Mouse (Mus musculus): ENCODE measurements at regions not wholly inside any gene's neighbourhood (a gene's known extent, or its start where the extent isn't known, plus 50 kb on each side); places are given as distances from the start of the nearest gene placed in this dataset.

- DNase-seq (ENCODE audit: extremely low read depth, low read depth): no peak
Observed at GRCm38 (mm10) chr16:18683556-18683955, 53.8 kb upstream of the Sept5 start.

- no peak for DNase-seq (ENCODE audit: extremely low read depth, low read depth)
Observed at GRCm38 (mm10) chr16:18686044-18686761, 56.4 kb upstream of the Sept5 start.

GRCm38 (mm10) chr16:18686916-18687315, 57.2 kb upstream of the Sept5 start:
- DNase-seq (ENCODE audit: extremely low read depth, low read depth): peak; percentile 13

- peak; percentile 28 for DNase-seq (ENCODE audit: extremely low read depth, low read depth)
Observed at GRCm38 (mm10) chr16:18687367-18687766, 57.6 kb upstream of the Sept5 start.

- DNase-seq (ENCODE audit: extremely low read depth, low read depth): no peak
Observed at GRCm38 (mm10) chr16:18695596-18695995, 65.8 kb upstream of the Sept5 start.

GRCm38 (mm10) chr16:18696074-18696819, 66.5 kb upstream of the Sept5 start:
- peak; percentile 24 for DNase-seq (ENCODE audit: extremely low read depth, low read depth)

- no peak for DNase-seq (ENCODE audit: extremely low read depth, low read depth)
Observed at GRCm38 (mm10) chr16:18696820-18697168, 67.0 kb upstream of the Sept5 start.

GRCm38 (mm10) chr16:18704126-18704525, 72.5 kb upstream of the Cldn5 start:
- DNase-seq (ENCODE audit: extremely low read depth, low read depth): no peak

- DNase-seq (ENCODE audit: extremely low read depth, low read depth): no peak
Observed at GRCm38 (mm10) chr16:18705028-18705648, 71.5 kb upstream of the Cldn5 start.

GRCm38 (mm10) chr16:18711637-18712125, 65.0 kb upstream of the Cldn5 start:
- DNase-seq (ENCODE audit: extremely low read depth, low read depth): no peak

- no peak for DNase-seq (ENCODE audit: extremely low read depth, low read depth)
Observed at GRCm38 (mm10) chr16:18713017-18713416, 63.6 kb upstream of the Cldn5 start.

- no peak for DNase-seq (ENCODE audit: extremely low read depth, low read depth)
Observed at GRCm38 (mm10) chr16:18715381-18715780, 61.3 kb upstream of the Cldn5 start.

- no peak for DNase-seq (ENCODE audit: extremely low read depth, low read depth)
Observed at GRCm38 (mm10) chr16:18718040-18718439, 58.6 kb upstream of the Cldn5 start.

- DNase-seq (ENCODE audit: extremely low read depth, low read depth): no peak
Observed at GRCm38 (mm10) chr16:18720433-18721233, 56.0 kb upstream of the Cldn5 start.

GRCm38 (mm10) chr16:18723186-18723843, 53.3 kb upstream of the Cldn5 start:
- no peak for DNase-seq (ENCODE audit: extremely low read depth, low read depth)

GRCm38 (mm10) chr16:18723874-18724273, 52.8 kb upstream of the Cldn5 start:
- no peak for DNase-seq (ENCODE audit: extremely low read depth, low read depth)

GRCm38 (mm10) chr16:18724706-18725105, 51.9 kb upstream of the Cldn5 start:
- no peak for DNase-seq (ENCODE audit: extremely low read depth, low read depth)
